8 mouse cellular contexts compared by ENCODE assay signal in genomic region chr12:70112090-70112383, GRCm38 (mm10). TPM values are rescaled to one million over a fixed set of nuclear protein-coding genes. Genes with fewer than 3 reads are reported as not detected.
DNase-seq lines count a peak whose midpoint lies in the region; ATAC-seq and TF ChIP-seq lines count a peak whose summit lies in the region.

No protein-coding gene starts in this region.

- H3K27me3 ChIP-seq in heart, embryonic 12.5 days (replicated peaks), result peaks cover 7% of the 10 kb centered on the region; the same call in 1 of the 2 replicates
- peaks cover 13% of the 10 kb centered on the region for H3K27me3 ChIP-seq in CH12.LX (replicated peaks)
- H3K27me3 ChIP-seq in forebrain, embryonic 13.5 days, result peaks cover 44% of the 10 kb centered on the region
- H3K27me3 ChIP-seq in liver, embryonic 15.5 days, result peaks cover 58% of the 10 kb centered on the region

- ATAC-seq in heart, embryonic 12.5 days (ENCODE audit: insufficient number of reproducible peaks, low FRiP score), result no peak
- no peak for ATAC-seq in forebrain, embryonic 13.5 days
- no peak for ATAC-seq in liver, embryonic 15.5 days (ENCODE audit: insufficient read depth)
- no peak for ATAC-seq in activated CD4-positive, CD25-positive, alpha-beta regulatory T cell, adult 4 months
- ATAC-seq in granulocyte monocyte progenitor cell, adult 5-6 weeks (replicated peaks; ENCODE audit: poor library complexity, severe bottlenecking), result no peak

- TF ChIP-seq RAD21 in CH12.LX (IDR thresholded peaks at IDR 0.05; ENCODE audit: low read depth, low read length), result no peak

- H3K79me2 ChIP-seq in CH12.LX (replicated peaks; ENCODE audit: control insufficient read depth, extremely low read depth, insufficient read depth, poor library complexity, severe bottlenecking), result peaks cover 3% of the 10 kb centered on the region

- WGBS in heart, embryonic 12.5 days, result 6% methylated on average over 16 of the region's 16 CpGs
- 4% methylated on average over 16 of the region's 16 CpGs for WGBS in forebrain, embryonic 13.5 days
- 3% methylated on average over 16 of the region's 16 CpGs for WGBS in liver, embryonic 15.5 days (ENCODE audit: insufficient replicate concordance)

- no peak for DNase-seq in heart, postnatal 14 days
- no peak for DNase-seq in CH12.LX (ENCODE audit: extremely low read depth)
- no peak for DNase-seq in layer of hippocampus, postnatal 14 days (ENCODE audit: low spot score in 2 of 2)

- H3K9me3 ChIP-seq in heart, embryonic 12.5 days (replicated peaks), result no peaks in the 10 kb centered on the region
- H3K9me3 ChIP-seq in CH12.LX (replicated peaks; ENCODE audit: low read length), result no peaks in the 10 kb centered on the region
- no peaks in the 10 kb centered on the region for H3K9me3 ChIP-seq in forebrain, embryonic 13.5 days (replicated peaks)
- no peaks in the 10 kb centered on the region for H3K9me3 ChIP-seq in liver, embryonic 15.5 days (replicated peaks)

- TF ChIP-seq CTCF in CH12.LX (conservative IDR thresholded peaks at IDR 0.05 in 1 of 2, IDR thresholded peaks at IDR 0.05 in 1 of 2; ENCODE audit: low read depth in 2 of 2, low read length in 2 of 2), result no peak

- H3K36me3 ChIP-seq in heart, embryonic 12.5 days, result no peaks in the 10 kb centered on the region
- peaks cover 0 to 7% of the 10 kb centered on the region in 2 experiments for H3K36me3 ChIP-seq in CH12.LX (replicated peaks in 1 of 2; ENCODE audit: control insufficient read depth in 1 of 2, insufficient read depth in 1 of 2, low read length in 1 of 2)
- no peaks in the 10 kb centered on the region for H3K36me3 ChIP-seq in forebrain, embryonic 13.5 days (ENCODE audit: poor library complexity, severe bottlenecking)
- no peaks in the 10 kb centered on the region for H3K36me3 ChIP-seq in liver, embryonic 15.5 days (replicated peaks)

- dilution Hi-C loops in CH12.LX (cut with MboI; ENCODE audit: extremely low pct_ligation_motif_present, extremely low pct_unique_long_range_greater_than_20kb, low sequenced_read_pairs), result no loop called here

- no peak for TF ChIP-seq EP300 in CH12.LX (IDR thresholded peaks at IDR 0.05; ENCODE audit: low read length)

- H3K4me3 ChIP-seq in heart, embryonic 12.5 days, result peak overlapping the region; percentile 71
- peak overlapping the region; percentile 69 to 97 (median 87) for H3K4me3 ChIP-seq in CH12.LX (replicated peaks in 1 of 3; ENCODE audit: low read depth in 2 of 3, low read length in 2 of 3, poor library complexity in 1 of 3)
- H3K4me3 ChIP-seq in forebrain, embryonic 13.5 days, result peak overlapping the region; percentile 78
- H3K4me3 ChIP-seq in liver, embryonic 15.5 days (replicated peaks), result peak overlapping the region; percentile 66

- intact Hi-C loops in heart, postnatal 14 days (cut with DNase I), result loop anchor here (5.0 kb wide), 1 partner anchor 35 kb away; no protein-coding TSS in a partner anchor

- peak overlapping the region; percentile 99 for H3K4me2 ChIP-seq in heart, embryonic 12.5 days
- H3K4me2 ChIP-seq in CH12.LX (ENCODE audit: insufficient read depth, low read depth, poor library complexity, severe bottlenecking), result peak overlapping the region; percentile 33
- peak overlapping the region; percentile 91 for H3K4me2 ChIP-seq in forebrain, embryonic 13.5 days
- peak overlapping the region; percentile 94 for H3K4me2 ChIP-seq in liver, embryonic 15.5 days

- peaks cover 18% of the 10 kb centered on the region for H3K4me1 ChIP-seq in heart, embryonic 12.5 days (replicated peaks)
- H3K4me1 ChIP-seq in CH12.LX (ENCODE audit: control insufficient read depth in 1 of 2, insufficient read depth in 2 of 2), result peaks cover 5 to 41% of the 10 kb centered on the region in 2 experiments
- H3K4me1 ChIP-seq in forebrain, embryonic 13.5 days, result peaks cover 44% of the 10 kb centered on the region
- H3K4me1 ChIP-seq in liver, embryonic 15.5 days (replicated peaks), result peaks cover 23% of the 10 kb centered on the region

- in situ Hi-C loops in CH12.LX (cut with MboI; ENCODE audit: low pct_ligation_motif_present, low pct_unique_long_range_greater_than_20kb, low sequenced_read_pairs), result no loop called here

- H3K9ac ChIP-seq in heart, embryonic 12.5 days, result peak overlapping the region; percentile 83
- no peak overlapping the region for H3K9ac ChIP-seq in CH12.LX (ENCODE audit: insufficient read depth, low read depth)
- peak overlapping the region; percentile 91 for H3K9ac ChIP-seq in forebrain, embryonic 13.5 days
- H3K9ac ChIP-seq in liver, embryonic 15.5 days, result peak overlapping the region; percentile 65; the same call in 1 of the 2 replicates

- TF ChIP-seq POLR2A in CH12.LX (IDR thresholded peaks at IDR 0.05; ENCODE audit: low read depth, low read length), result no peak

- no peak overlapping the region for H3K27ac ChIP-seq in heart, embryonic 12.5 days (ENCODE audit: poor library complexity, severe bottlenecking)
- no peak overlapping the region for H3K27ac ChIP-seq in CH12.LX (ENCODE audit: insufficient read depth, low read depth)
- peak overlapping the region; percentile 81 for H3K27ac ChIP-seq in forebrain, embryonic 13.5 days
- H3K27ac ChIP-seq in liver, embryonic 15.5 days (replicated peaks), result no peak overlapping the region

TF ChIP-seq in CH12.LX, 34 proteins besides CTCF, POLR2A, EP300 and RAD21:
- TF ChIP-seq UBTF (IDR thresholded peaks at IDR 0.05; ENCODE audit: low read depth, low read length) (0 out of 2 replicates have a peak, but pooled peaks have one; percentile 9), MAX (IDR thresholded peaks at IDR 0.05; ENCODE audit: low read length) (0 out of 2 replicates have a peak, but pooled peaks have one; percentile 7), USF2 (conservative IDR thresholded peaks at IDR 0.05; ENCODE audit: low read depth, low read length) (no peak)
TF ChIP-seq in CH12.LX: peak in this region for 2.

RNA-seq across cellular contexts. Expression of gene Nin, which starts 1.5 kb away (rescaled TPM):
- 10.4 and 11.4 TPM in 2 replicates for polyA plus RNA-seq in heart, embryonic 12.5 days (2016; fragmentation: Nextera tagmentation; extraction: Ambion mirVana)
- total RNA-seq in heart, postnatal 14 days (2021), result 10 to 100 TPM; 21.8 to 26.1 TPM
- total RNA-seq in CH12.LX (2012; rRNA removed) (29.0 and 33.5 TPM in 2 replicates), CH12.LX (2014; rRNA removed) (34.1 and 37.2 TPM in 2 replicates)
- polyA plus RNA-seq in CH12.LX (2012; ENCODE audit: insufficient read length, low read depth), result 41.8 and 51.7 TPM in 2 replicates
- 14.1 and 14.5 TPM in 2 replicates for polyA plus RNA-seq in forebrain, embryonic 13.5 days (2015; fragmentation: Nextera tagmentation; extraction: Ambion mirVana)
- 3.0 and 3.2 TPM in 2 replicates for polyA plus RNA-seq in liver, embryonic 15.5 days (2015; fragmentation: Nextera tagmentation; extraction: Ambion mirVana)
- 10 to 100 TPM; 19.2 to 24.3 TPM for polyA plus RNA-seq in activated CD4-positive, CD25-positive, alpha-beta regulatory T cell, adult 4 months (2017; shearing (Covaris generic))
- 10 to 100 TPM; 55.1 to 55.9 TPM for total RNA-seq in layer of hippocampus, postnatal 14 days (2021)
- total RNA-seq in granulocyte monocyte progenitor cell, adult 5-6 weeks (2014; fragmentation: Nextera tagmentation), result 136 and 157 TPM in 2 replicates
- 193 and 259 TPM in 2 replicates for total RNA-seq in granulocyte monocyte progenitor cell, adult 5-6 weeks (2017)

RNA-seq across cellular contexts. Expression of gene Abhd12b, which starts 41.9 kb away (rescaled TPM):
- not detected in 2 replicates for polyA plus RNA-seq in heart, embryonic 12.5 days (2016; fragmentation: Nextera tagmentation; extraction: Ambion mirVana)
- total RNA-seq in heart, postnatal 14 days (2021), result not detected
- total RNA-seq in CH12.LX (2012; rRNA removed) (not detected in 2 replicates), CH12.LX (2014; rRNA removed) (not detected in 2 replicates)
- polyA plus RNA-seq in CH12.LX (2012; ENCODE audit: insufficient read length, low read depth), result 0.23 TPM in 1 of 2 replicates, not detected in the other
- polyA plus RNA-seq in forebrain, embryonic 13.5 days (2015; fragmentation: Nextera tagmentation; extraction: Ambion mirVana), result not detected in 2 replicates
- polyA plus RNA-seq in liver, embryonic 15.5 days (2015; fragmentation: Nextera tagmentation; extraction: Ambion mirVana), result not detected in 2 replicates
- polyA plus RNA-seq in activated CD4-positive, CD25-positive, alpha-beta regulatory T cell, adult 4 months (2017; shearing (Covaris generic)), result 1 to 10 TPM; 1.0 to 1.2 TPM
- not detected for total RNA-seq in layer of hippocampus, postnatal 14 days (2021)
- total RNA-seq in granulocyte monocyte progenitor cell, adult 5-6 weeks (2014; fragmentation: Nextera tagmentation), result not detected in 2 replicates
- total RNA-seq in granulocyte monocyte progenitor cell, adult 5-6 weeks (2017), result not detected in 2 replicates

Comparison
In these comparisons a context has a peak if more than half of its experiments do, and no peak if none do; other contexts are left out.
1. H3K4me2 ChIP-seq: peak in every context shown above with its lines; median percentile 99 in heart, embryonic 12.5 days; 94 in liver, embryonic 15.5 days; 91 in forebrain, embryonic 13.5 days; 33 in CH12.LX.